34 mouse cellular contexts compared by ENCODE assay signal in the genomic region with DNA sequence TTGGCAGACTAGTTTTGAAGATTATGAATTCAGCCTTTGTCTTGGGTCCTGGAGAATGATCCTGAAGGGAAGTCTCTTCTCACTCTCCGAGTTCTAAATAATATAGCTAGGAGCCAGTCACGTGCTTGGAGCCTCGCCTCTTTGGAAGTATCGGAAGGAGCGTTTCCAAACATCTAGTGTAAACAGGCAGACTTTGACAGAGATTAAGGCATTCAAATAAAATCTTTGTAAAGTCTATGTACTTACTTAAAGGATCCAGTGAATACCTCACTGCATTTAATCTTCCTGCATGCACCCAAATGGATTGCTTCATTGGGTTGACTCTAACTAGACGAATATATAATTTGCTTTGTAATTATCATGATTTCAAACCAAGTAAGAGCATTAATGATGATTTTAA. TPM values are rescaled to one million over a fixed set of nuclear protein-coding genes. Genes with fewer than 3 reads are reported as not detected.
"Had no signal": no experiment of that assay in that cellular context is flagged by ENCODE, and none has a peak within 500 bp of the region (broad histone marks: within the 10 kb centered on the region; RNA-seq: fewer than 3 reads in every experiment).

No protein-coding gene starts in this region.

- DNase-seq: gastrocnemius, postnatal 14 days; gastrocnemius, postnatal 36 days; heart, adult 11 months; heart, adult 2 months; heart, postnatal 10 days; heart, postnatal 4 days; kidney, adult 18-20 months; kidney, adult 9 months; kidney, postnatal 14 days; kidney, postnatal 36 days; layer of hippocampus, adult 9-11 months; layer of hippocampus, postnatal 36 days; left cerebral cortex, postnatal 4 days had no signal

- H3K4me3 ChIP-seq: heart, adult 2 months; heart, embryonic 10.5 days; heart, embryonic 12.5 days; hindbrain, embryonic 10.5 days; hindbrain, embryonic 12.5 days; intestine, embryonic 15.5 days; kidney, embryonic 15.5 days; limb, embryonic 13.5 days; limb, embryonic 15.5 days had no signal

- H3K4me2 ChIP-seq: heart, embryonic 12.5 days; hindbrain, embryonic 12.5 days; hindbrain, embryonic 14.5 days; intestine, embryonic 15.5 days; kidney, embryonic 15.5 days; limb, embryonic 13.5 days; limb, embryonic 15.5 days had no signal

- ATAC-seq: hindbrain, embryonic 16.5 days; inflammation-experienced regulatory T-cells, adult 6 months; intestine, embryonic 15.5 days; intestine, postnatal 0 days had no signal

- H3K4me1 ChIP-seq: heart, embryonic 10.5 days; heart, embryonic 12.5 days; hindbrain, embryonic 10.5 days; hindbrain, embryonic 12.5 days; intestine, embryonic 15.5 days; kidney, embryonic 15.5 days; limb, embryonic 13.5 days; limb, embryonic 15.5 days had no signal

- H3K27me3 ChIP-seq: heart, embryonic 12.5 days; hindbrain, embryonic 12.5 days; intestine, embryonic 15.5 days; kidney, embryonic 15.5 days; limb, embryonic 13.5 days; limb, embryonic 15.5 days had no signal

- H3K9me3 ChIP-seq: heart, embryonic 10.5 days; heart, embryonic 12.5 days; hindbrain, embryonic 10.5 days; hindbrain, embryonic 12.5 days; intestine, embryonic 15.5 days; kidney, embryonic 15.5 days; limb, embryonic 13.5 days; limb, embryonic 15.5 days had no signal

- H3K27ac ChIP-seq: heart, adult 2 months; heart, embryonic 10.5 days; hindbrain, embryonic 10.5 days; hindbrain, embryonic 12.5 days; hindbrain, embryonic 14.5 days; kidney, embryonic 15.5 days; kidney, postnatal 0 days; limb, embryonic 13.5 days; limb, embryonic 15.5 days had no signal

- H3K9ac ChIP-seq: heart, embryonic 12.5 days; hindbrain, embryonic 12.5 days; hindbrain, embryonic 14.5 days; intestine, embryonic 15.5 days; kidney, embryonic 15.5 days; limb, embryonic 13.5 days; limb, embryonic 15.5 days had no signal

RNA-seq across cellular contexts. Expression of a gene that starts 20.5 kb away (rescaled TPM):
- total RNA-seq: gastrocnemius, adult 18-20 months; gastrocnemius, adult 8-10 months; gastrocnemius, postnatal 14 days; gastrocnemius, postnatal 36 days; heart, adult 2 months; heart, postnatal 10 days; heart, postnatal 25 days; heart, postnatal 4 days; liver, adult 2 months had no signal
- polyA plus RNA-seq: gonadal fat pad, adult 2 months; liver, adult 2 months had no signal

RNA-seq across cellular contexts. Expression of a gene that starts 40.2 kb away (rescaled TPM):
- polyA plus RNA-seq: heart, embryonic 12.5 days; hindbrain, embryonic 14.5 days; hindbrain, embryonic 16.5 days had no signal

RNA-seq across cellular contexts. Expression of a gene that starts 47.0 kb away (rescaled TPM):
- total RNA-seq: gastrocnemius, adult 18-20 months; layer of hippocampus, adult 18-20 months; left cerebral cortex, adult 18-20 months; left cerebral cortex, postnatal 25 days; left cerebral cortex, postnatal 4 days had no signal
